Mouse (Mus musculus) limb, embryonic 15.5 days (tissue): ENCODE results near the gene Pih1h3b. TPM values are rescaled to one million over a fixed set of nuclear protein-coding genes. Genes with fewer than 3 reads are reported as not detected.

Experiments used
- ATAC-seq: fragments of 200-750 bp; cut with Nextera tagmentation; 2 replicates; pipeline ENCODE4 v1.8.0; 2017; ENCODE audit warnings: low read depth, moderate TSS enrichment; ENCODE audit not compliant: insufficient number of reproducible peaks, low FRiP score, low TSS enrichment
- H3K27ac ChIP-seq: fragments of 300-500 bp; sonication (generic); 2 replicates; pipeline ENCODE4 v1.5.1; 2015; ENCODE audit warnings: moderate library complexity, mild to moderate bottlenecking, inconsistent platforms
- H3K27me3 ChIP-seq: fragments of 300-500 bp; sonication (generic); 2 replicates; pipeline ENCODE4 v1.6.1; 2015; ENCODE audit warnings: inconsistent platforms
- H3K36me3 ChIP-seq: fragments of 300-500 bp; sonication (generic); 2 replicates; pipeline ENCODE4 v1.6.1; 2015; ENCODE audit warnings: inconsistent platforms
- H3K4me1 ChIP-seq: fragments of 300-500 bp; sonication (generic); 2 replicates; pipeline ENCODE4 v1.6.1; 2015; ENCODE audit warnings: inconsistent platforms
- H3K4me2 ChIP-seq: fragments of 300-500 bp; sonication (generic); 2 replicates; pipeline ENCODE4 v1.6.1; 2015; ENCODE audit warnings: mild to moderate bottlenecking, inconsistent platforms
- H3K4me3 ChIP-seq: fragments of 300-500 bp; sonication (generic); 2 replicates; pipeline ENCODE4 v1.5.1; 2015; ENCODE audit warnings: mild to moderate bottlenecking, inconsistent platforms
- H3K9ac ChIP-seq: fragments of 300-500 bp; sonication (generic); 2 replicates; pipeline ENCODE4 v1.6.1; 2015; ENCODE audit warnings: inconsistent platforms
- H3K9me3 ChIP-seq: fragments of 300-500 bp; sonication (generic); 2 replicates; pipeline ENCODE4 v1.6.1; 2016; ENCODE audit warnings: inconsistent platforms
- WGBS: fragments of 180-500 bp; shearing (Covaris S2); methylation state at CpG from one replicate; pipeline ENCODE4 v1.1.7; 2015; 5-methylcytosine and 5-hydroxymethylcytosine counted together
- polyA plus RNA-seq: library from polyadenylated mRNA; unstranded; fragments of >200 nt; fragmentation: Nextera tagmentation; extraction: Ambion mirVana; gene quantifications from 2 replicates; pipeline ENCODE4 v1.2.1, GENCODE M21; 2015

The Pih1h3b gene
- not detected in 2 replicates for polyA plus RNA-seq

DNA sequence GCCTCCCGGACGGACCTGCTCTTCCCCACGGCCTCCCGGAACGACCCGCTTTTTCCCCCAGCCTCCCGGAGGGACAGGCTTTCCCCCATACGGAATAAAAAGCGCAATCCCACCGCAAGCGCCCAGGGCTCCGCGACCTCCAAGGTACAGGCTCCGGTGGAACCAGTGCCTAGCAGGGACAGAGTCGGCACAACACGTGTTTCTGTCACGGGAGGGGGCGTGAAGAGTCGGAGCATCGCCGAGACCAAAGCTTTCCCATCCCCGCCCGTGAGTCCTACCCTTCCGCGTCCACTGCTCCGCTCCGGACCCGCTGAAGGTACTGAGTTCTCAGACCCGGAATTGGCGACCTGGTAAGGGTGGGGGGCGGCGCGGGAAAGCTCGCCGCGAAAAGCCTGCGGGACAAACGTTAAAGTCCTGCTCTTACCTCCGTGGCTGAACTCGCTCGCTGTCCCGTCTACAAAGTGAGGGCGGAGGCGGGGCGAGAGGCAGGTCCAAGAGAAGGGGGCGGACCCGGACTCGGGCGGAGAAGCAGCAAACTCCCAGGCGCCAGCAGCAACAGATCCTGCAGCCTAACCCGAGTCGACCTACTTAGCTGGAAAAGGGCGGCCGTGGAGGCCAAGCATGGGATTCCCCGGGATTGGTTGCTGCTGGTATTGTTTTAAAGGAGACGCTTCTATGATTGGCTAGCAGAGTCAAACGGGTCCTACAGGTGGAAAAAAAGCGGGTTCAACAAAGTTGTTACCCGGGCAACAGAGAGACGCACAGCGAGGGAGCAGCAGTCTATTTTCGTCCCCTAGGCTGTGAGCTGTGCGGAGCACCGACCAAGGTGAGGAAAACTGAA is at the start of gene Pih1h3b, which contains the start of gene Nup62cl:
Gene Pih1h3b (plus strand): TSS at position 745 of the 841 bp plus-strand sequence.
Gene Nup62cl (minus strand): TSS at position 578 of the 841 bp plus-strand sequence.
- 27% methylated on average over 63 of the region's 64 CpGs for WGBS
- H3K4me2 ChIP-seq, result peak within 1 kb of the TSS; percentile 50
- no peaks in the 10 kb centered on the region; the same call in 1 of the 2 replicates for H3K9me3 ChIP-seq
- H3K27ac ChIP-seq, result no peak within 1 kb of the TSS
- H3K9ac ChIP-seq, result no peak within 1 kb of the TSS
- peaks cover 32% of the 10 kb centered on the region for H3K27me3 ChIP-seq
- no peak for ATAC-seq
- peaks cover 7% of the 10 kb centered on the region; the same call in 1 of the 2 replicates for H3K4me1 ChIP-seq
- peak within 1 kb of the TSS; percentile 40 for H3K4me3 ChIP-seq
- H3K36me3 ChIP-seq, result no peaks in the 10 kb centered on the region

DNA sequence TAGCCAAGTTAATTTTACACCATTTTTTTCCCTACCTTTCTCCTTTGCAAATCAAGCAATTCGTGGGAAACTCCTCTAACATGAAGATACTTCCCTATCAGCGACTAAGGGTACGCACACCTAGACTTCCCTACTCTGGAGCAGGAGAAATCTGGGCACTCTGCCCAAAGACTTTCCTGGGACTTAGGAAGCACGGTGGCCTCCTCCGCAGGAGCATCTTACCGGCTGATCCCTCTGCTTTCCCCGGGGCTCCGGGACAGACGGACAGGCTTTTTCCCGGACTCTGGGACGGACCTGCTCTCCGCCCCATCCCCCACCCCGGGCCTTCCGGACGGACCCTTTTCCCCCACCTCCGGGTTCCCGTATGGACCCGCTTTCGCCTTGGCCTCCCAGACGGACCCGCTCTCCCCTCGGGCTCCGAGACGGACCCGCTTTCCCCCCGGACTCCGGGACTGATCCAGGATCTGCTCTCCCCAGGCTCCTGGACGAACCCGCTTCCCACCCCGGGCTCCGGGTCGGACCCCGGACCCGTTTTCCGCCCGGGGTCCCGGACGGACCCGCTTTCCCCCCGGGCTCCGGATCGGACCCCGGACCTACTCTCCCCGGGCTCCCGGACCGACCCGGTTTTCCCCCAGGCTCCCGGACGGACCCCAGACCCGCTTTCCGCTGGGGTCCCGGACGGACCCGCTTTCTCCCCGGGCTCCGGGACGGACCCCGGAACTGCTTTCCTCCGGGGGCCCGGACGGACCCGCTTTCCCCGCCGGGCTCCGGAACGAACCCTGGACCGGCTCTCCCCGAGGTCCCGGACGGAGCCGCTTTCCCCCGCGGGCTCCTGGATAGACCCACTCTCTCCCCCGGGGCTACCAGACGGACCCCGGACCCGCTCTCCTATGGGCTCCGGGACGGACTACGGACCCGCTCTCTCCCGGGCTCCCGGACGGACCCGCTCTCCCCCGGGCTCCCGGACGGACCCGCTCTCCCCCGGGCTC is 1.5 kb upstream of the Pih1h3b start:
- H3K27ac ChIP-seq, result no peak overlapping the region
- no peaks in the 10 kb centered on the region; the same call in 1 of the 2 replicates for H3K9me3 ChIP-seq
- no peaks in the 10 kb centered on the region for H3K36me3 ChIP-seq
- H3K4me2 ChIP-seq, result peak overlapping the region; percentile 50
- peak overlapping the region; percentile 40 for H3K4me3 ChIP-seq
- H3K9ac ChIP-seq, result no peak overlapping the region
- no peak for ATAC-seq
- peaks cover 7% of the 10 kb centered on the region; the same call in 1 of the 2 replicates for H3K4me1 ChIP-seq
- H3K27me3 ChIP-seq, result peaks cover 32% of the 10 kb centered on the region
- 20% methylated on average over 82 of the region's 90 CpGs for WGBS

DNA sequence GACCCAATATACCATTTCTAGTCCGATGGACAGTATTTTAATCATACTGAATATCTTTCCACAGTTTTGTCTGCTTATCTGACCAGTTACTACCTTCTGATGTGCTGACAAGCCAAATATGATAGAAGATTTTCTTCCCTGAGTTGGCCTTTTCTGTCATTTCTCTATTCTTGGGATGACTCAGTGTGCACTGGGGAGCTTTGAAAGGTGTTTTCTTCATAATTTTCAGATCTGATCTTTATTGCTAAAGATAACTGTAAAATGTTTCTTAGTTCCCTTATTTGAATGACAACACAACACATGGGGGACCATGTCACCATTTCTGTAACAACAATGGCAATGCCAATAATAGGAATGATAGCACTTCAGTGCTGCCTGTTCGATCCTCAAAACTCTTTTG is 19.9 kb downstream of the Pih1h3b start:
- ATAC-seq, result no peak
- Histone ChIP-seq H3K27me3 (no peaks in the 10 kb centered on the region), H3K4me3 (no peak overlapping the region), H3K9ac (no peak overlapping the region), H3K9me3 (no peaks in the 10 kb centered on the region), H3K4me2 (no peak overlapping the region), H3K36me3 (no peaks in the 10 kb centered on the region), H3K4me1 (no peaks in the 10 kb centered on the region), H3K27ac (no peak overlapping the region)
- WGBS, result 96% methylated on average over 2 of the region's 2 CpGs

DNA sequence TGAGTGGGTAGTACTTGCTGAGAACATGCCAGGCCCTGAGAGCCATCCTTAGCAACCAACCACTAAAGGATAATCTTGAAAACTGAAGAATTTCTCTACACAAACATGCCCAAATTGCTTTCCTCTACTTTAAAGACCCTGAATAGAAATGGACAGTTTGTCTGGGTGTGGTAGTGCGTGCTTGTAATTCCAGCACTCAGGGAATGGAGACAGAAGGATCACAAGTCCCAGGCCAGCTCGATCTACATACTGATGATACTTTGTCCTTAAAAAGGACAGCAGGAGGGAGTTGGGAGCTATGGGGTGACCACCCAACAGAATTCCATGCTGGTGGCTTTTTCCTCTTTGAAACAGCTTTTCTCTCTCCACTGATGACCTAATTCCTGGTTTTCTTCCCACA is 31.4 kb downstream of the Pih1h3b start:
- Histone ChIP-seq H3K4me3 (no peak overlapping the region), H3K4me1 (no peaks in the 10 kb centered on the region), H3K9ac (no peak overlapping the region), H3K27ac (no peak overlapping the region), H3K9me3 (no peaks in the 10 kb centered on the region), H3K27me3 (0 out of 2 replicates have a peak, but pooled peaks cover 5% of the 10 kb centered on the region), H3K36me3 (no peaks in the 10 kb centered on the region), H3K4me2 (no peak overlapping the region)
- no peak for ATAC-seq
- 75% methylated on average over 2 of the region's 2 CpGs for WGBS

Other genes with a start within 250 kb of the Pih1h3b start
- 22.7 and 24.2 TPM in 2 replicates for gene Morc4, start 191.2 kb upstream of the Pih1h3b start, polyA plus RNA-seq
- gene Rbm41, start 64.3 kb upstream of the Pih1h3b start, polyA plus RNA-seq, result 3.8 and 4.2 TPM in 2 replicates
- 2.2 and 3.4 TPM in 2 replicates for gene Nup62cl, start 167 bp upstream of the Pih1h3b start, polyA plus RNA-seq